In genomic region chr4:74252245-74253105, GRCm38 (mm10) we compare ENCODE assay signal across 8 mouse cellular contexts. TPM values are rescaled to one million over a fixed set of nuclear protein-coding genes. Genes with fewer than 3 reads are reported as not detected.
DNase-seq lines count a peak whose midpoint lies in the region; ATAC-seq lines count a peak whose summit lies in the region.

No protein-coding gene starts in this region.

- H3K4me2 ChIP-seq in liver, embryonic 15.5 days, result peak overlapping the region; percentile 90
- H3K4me2 ChIP-seq in neural tube, embryonic 13.5 days, result peak overlapping the region; percentile 80

- no peaks in the 10 kb centered on the region for H3K36me3 ChIP-seq in liver, embryonic 15.5 days (replicated peaks)
- no peaks in the 10 kb centered on the region for H3K36me3 ChIP-seq in neural tube, embryonic 13.5 days

- no peaks in the 10 kb centered on the region for H3K27me3 ChIP-seq in liver, embryonic 15.5 days
- H3K27me3 ChIP-seq in neural tube, embryonic 13.5 days, result no peaks in the 10 kb centered on the region

- ATAC-seq in liver, embryonic 15.5 days (ENCODE audit: insufficient read depth), result peak; percentile 23
- ATAC-seq in neural tube, embryonic 13.5 days (ENCODE audit: low read depth), result peak; percentile 63

- no peaks in the 10 kb centered on the region for H3K9me3 ChIP-seq in liver, embryonic 15.5 days (replicated peaks)
- H3K9me3 ChIP-seq in neural tube, embryonic 13.5 days, result no peaks in the 10 kb centered on the region

- peak overlapping the region; percentile 87 for H3K9ac ChIP-seq in liver, embryonic 15.5 days
- H3K9ac ChIP-seq in neural tube, embryonic 13.5 days, result peak overlapping the region; percentile 87

- peak; percentile 79 for DNase-seq in A20 (ENCODE audit: low read depth, low spot score)
- peak; percentile 34 to 42 for DNase-seq in CD8-positive naive resting alpha-beta T cell, adult 2 months (ENCODE audit: low read depth in 2 of 2, low spot score in 2 of 2)
- peak; percentile 40 for DNase-seq in c-Kit-positive CD71-positive TER-119-positive erythroid progenitor cells, embryonic 14.5 days (ENCODE audit: low spot score)
- peak; percentile 64 to 73 for DNase-seq in frontal cortex, postnatal 36 days (ENCODE audit: low spot score in 2 of 2)
- DNase-seq in kidney, postnatal 14 days, result peak; percentile 59
- no peak for DNase-seq in retina, embryonic 14.5 days (ENCODE audit: low spot score)

- H3K4me3 ChIP-seq in liver, embryonic 15.5 days (replicated peaks), result peak overlapping the region; percentile 86
- H3K4me3 ChIP-seq in neural tube, embryonic 13.5 days, result peak overlapping the region; percentile 70

- peak overlapping the region; percentile 78 for H3K27ac ChIP-seq in liver, embryonic 15.5 days (replicated peaks)
- peak overlapping the region; percentile 93 for H3K27ac ChIP-seq in neural tube, embryonic 13.5 days (replicated peaks)

- H3K4me1 ChIP-seq in liver, embryonic 15.5 days (replicated peaks), result peaks cover 9% of the 10 kb centered on the region
- H3K4me1 ChIP-seq in neural tube, embryonic 13.5 days (replicated peaks), result peaks cover 28% of the 10 kb centered on the region

- WGBS in liver, embryonic 15.5 days (ENCODE audit: insufficient replicate concordance), result under 1% methylated on average over 46 of the region's 46 CpGs
- WGBS in neural tube, embryonic 13.5 days, result under 1% methylated on average over 46 of the region's 46 CpGs

RNA-seq across cellular contexts. Expression of gene Kdm4c, which starts 10.2 kb away (rescaled TPM):
- 4.5 and 4.6 TPM in 2 replicates for polyA plus RNA-seq in liver, embryonic 15.5 days (2015; fragmentation: Nextera tagmentation; extraction: Ambion mirVana)
- polyA plus RNA-seq in neural tube, embryonic 13.5 days (2015; fragmentation: Nextera tagmentation; extraction: Ambion mirVana), result 15.6 and 15.7 TPM in 2 replicates
